Mouse (Mus musculus): ENCODE data around the gene Nags.

The Nags gene

GRCm38 (mm10) chr11:102145471-102146001, at the start of gene Nags:
Gene Nags (plus strand): TSS chr11:102145513.
- no peak for DNase-seq

DNA sequence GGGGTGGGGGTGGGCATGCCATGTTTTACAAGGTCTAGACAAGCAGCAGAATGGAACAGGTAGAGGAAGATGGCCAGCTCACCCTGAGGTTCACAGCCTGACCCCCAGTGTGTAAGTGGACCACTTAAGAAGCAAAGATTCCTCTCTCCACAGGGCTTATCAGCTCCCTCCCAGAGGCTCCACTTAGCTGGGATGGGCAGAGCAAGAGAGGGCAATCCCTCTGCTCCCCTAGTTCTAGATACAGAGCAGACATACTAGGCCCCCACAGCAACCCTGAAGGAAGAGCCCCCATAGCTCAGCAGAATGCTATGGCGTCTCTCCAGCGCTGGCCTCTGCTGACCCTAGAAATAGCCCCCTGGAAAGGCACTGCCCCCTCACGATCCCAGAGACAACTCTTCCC, 49.6 kb upstream of the Nags start:
- DNase-seq, result no peak

DNA sequence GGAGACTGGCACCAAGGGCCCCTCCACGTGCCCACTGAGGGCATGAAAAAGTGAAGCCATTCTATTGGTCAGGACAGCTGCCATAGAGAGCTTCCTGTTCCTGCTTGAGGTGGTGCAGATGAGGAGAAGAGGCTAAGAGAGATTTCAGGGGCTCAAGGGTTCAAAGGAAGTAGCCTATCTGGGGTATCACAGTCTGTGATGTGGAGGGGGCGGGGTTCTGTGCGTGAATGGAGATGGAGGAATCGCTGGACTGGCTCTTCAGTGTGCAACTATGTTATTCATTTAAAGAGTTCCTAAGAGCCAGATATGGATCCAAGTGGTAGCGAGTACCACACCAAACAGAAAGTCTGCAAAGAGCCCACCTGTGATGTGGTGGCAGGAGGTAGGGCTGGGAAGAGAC, 48.9 kb upstream of the Nags start:
- no peak for DNase-seq

- peak; percentile 67 for DNase-seq
Observed at GRCm38 (mm10) chr11:102096887-102097391, 48.4 kb upstream of the Nags start.

GRCm38 (mm10) chr11:102101219-102101618, 44.1 kb upstream of the Nags start, which contains the start of gene Ppy:
Gene Ppy (minus strand): TSS chr11:102101319.
- DNase-seq, result no peak

- DNase-seq, result peak; percentile 75
Observed at GRCm38 (mm10) chr11:102102485-102103258, 42.6 kb upstream of the Nags start.

- no peak for DNase-seq
Observed at GRCm38 (mm10) chr11:102106911-102107310, 38.4 kb upstream of the Nags start.

GRCm38 (mm10) chr11:102107732-102108131, 37.6 kb upstream of the Nags start, which contains the start of gene Pyy:
Gene Pyy (minus strand): TSS chr11:102107832.
- DNase-seq, result no peak

DNA sequence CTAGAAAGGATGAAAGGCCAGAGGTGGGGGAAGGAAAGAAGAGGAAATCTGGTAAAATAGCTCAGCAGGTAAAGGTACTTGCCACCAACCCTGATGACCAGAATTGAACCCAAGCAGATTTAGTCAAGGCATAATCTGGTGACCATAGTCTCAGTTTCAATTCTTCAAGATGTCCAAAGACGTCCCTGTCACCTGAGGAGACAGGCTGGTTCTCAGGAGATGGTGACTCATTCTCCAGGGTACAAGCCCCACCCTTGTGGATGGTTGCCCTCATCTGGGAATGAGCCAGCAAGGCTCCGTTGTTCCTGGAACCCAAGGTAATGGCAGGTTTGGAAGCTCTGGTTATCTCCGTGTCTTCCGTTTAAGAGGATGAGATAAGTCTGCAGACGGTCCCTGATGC, 33.7 kb upstream of the Nags start:
- no peak for DNase-seq

- no peak for DNase-seq
Observed at GRCm38 (mm10) chr11:102116241-102116640, 29.1 kb upstream of the Nags start.

DNA sequence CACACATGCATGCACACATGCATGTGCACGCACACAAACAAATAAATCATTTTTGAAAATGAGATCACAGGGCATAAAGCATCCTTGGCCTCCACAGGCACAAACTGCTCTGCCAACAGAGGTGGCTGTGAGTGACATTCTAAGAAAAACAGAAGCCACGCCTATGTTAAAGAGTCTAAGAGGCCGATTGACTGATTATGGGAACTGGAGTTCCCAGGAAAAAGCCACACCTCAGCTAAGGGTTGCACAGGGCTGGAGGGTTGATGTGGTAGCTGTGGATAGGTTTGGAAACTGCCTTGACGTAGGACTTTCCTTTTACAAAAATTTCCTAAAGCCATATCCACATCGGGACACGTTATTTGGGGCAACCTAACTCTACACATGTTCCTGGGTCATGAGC, 27.9 kb upstream of the Nags start:
- DNase-seq, result no peak

- DNase-seq, result no peak
Observed at GRCm38 (mm10) chr11:102134516-102134915, 10.8 kb upstream of the Nags start.

- DNase-seq, result no peak
Observed at GRCm38 (mm10) chr11:102137625-102138446, 7.5 kb upstream of the Nags start.

DNA sequence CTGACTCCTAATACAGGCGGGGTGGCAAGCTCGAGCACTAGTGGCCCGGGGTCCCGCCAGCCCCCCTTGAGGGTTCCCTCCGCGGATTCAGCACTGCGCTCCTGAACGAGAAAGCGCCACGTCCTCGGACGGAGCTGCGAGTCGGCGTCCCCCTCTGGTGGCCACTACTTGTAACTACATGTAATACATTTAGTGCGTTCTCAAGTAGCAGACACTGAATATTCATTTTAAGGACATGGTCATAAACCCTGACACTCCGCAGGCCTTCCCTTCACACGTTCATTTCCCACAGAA, 6.9 kb upstream of the Nags start:
- DNase-seq, result peak; percentile 76

GRCm38 (mm10) chr11:102140508-102140907, 4.8 kb upstream of the Nags start:
- DNase-seq, result peak; percentile 72

- DNase-seq, result no peak
Observed at GRCm38 (mm10) chr11:102142355-102142754, 3.0 kb upstream of the Nags start.

- DNase-seq, result no peak
Observed at GRCm38 (mm10) chr11:102144957-102145470, 299 bp upstream of the Nags start.

DNA sequence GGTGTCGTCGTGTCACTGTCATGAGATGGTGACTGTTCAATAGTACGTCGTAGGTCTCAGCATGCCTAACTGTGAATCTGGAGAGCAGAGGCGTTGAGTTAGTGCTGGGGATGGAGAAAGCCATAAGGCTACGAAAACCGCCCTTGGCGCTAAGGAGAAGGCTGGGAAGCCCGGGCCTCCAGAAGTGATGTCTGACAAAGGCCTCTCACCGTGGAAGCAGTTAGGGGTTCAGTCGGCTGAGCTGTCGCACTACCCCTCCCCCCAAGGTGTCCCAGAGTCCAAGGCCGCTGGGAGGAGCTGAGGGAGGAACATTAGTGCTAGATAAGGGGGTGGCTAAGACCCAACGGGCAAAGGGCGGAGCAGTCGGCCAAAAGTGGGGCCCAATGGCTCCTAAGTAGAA, 692 bp downstream of the Nags start:
- no peak for DNase-seq

GRCm38 (mm10) chr11:102146531-102146930, 1.2 kb downstream of the Nags start:
- DNase-seq, result no peak

DNA sequence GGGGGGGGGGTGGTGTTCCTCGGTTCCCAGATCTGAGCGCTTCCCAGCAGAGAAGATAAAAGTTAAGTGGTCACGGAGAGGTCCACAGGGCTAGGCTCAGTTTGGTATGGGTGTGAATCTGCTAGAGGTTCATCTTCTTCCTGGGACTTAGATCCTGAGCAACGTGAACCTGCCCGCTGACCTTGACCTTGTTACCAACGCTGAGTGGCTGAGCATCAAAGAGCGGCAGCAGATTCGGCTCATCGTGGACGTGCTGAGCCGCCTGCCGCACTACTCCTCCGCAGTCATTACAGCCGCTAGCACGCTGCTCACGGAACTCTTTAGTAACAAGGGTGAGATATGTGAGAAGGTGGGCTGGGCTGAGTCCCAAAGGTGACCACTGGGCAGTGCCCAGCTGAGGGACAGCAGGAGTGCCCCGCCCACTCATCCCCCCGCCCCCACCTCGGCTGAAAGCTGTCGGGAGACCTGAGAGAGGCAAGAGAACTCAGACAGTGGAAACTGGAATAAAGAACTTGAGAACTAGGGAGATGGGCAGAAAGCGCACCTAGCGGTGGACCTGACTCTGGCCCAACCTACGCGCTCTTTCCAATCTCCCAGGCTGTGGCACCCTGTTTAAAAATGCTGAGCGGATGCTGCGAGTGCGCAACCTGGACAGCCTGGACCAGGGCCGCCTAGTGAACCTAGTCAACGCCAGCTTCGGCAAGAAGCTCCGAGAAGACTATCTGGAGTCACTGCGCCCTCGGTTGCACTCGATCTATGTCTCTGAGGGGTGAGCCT, 2.1 kb downstream of the Nags start:
- no peak for DNase-seq

DNA sequence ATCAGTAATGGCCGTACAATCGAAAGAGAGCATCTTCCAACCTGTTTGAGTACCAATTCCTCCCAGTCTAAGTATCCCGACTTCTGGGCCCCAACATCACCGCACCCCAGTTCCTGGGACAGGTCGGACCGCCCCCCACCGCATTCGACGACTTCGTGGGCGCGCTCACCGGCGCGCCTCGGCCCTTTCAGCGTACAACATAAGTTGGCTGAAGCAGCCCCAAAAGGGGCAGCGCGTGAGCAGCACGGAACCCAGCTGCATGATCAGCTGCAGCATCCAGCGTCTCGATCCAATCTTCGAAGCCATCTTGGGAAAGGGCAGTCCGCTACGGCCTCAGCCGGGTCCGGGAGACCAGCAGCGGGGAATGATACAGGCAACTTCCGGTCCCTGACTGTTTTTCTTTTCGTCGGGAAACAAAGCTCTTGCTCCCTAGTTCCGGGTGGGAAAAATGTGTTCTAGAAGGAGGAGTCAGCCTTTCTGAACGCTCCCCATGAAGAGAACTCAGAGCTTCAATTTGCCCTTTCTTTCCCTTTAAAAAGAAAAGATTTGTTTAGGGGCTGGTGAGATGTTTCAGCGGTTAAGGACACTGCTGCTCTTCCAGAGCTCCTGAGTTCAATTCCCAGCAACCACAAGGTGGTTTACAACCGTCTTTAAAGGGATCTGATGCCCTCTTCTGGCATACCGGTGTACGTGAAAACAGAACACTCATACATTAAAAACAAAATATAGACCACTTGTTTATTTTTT, 10.9 kb downstream of the Nags start, which contains the start of gene Tmem101:
Gene Tmem101 (minus strand): TSS at position 366 of the 747 bp plus-strand sequence.
- DNase-seq, result peak; percentile 90

GRCm38 (mm10) chr11:102156786-102157089, 11.4 kb downstream of the Nags start:
- DNase-seq, result no peak
